Mouse (Mus musculus): ENCODE data around the gene Zfp365.

DNA sequence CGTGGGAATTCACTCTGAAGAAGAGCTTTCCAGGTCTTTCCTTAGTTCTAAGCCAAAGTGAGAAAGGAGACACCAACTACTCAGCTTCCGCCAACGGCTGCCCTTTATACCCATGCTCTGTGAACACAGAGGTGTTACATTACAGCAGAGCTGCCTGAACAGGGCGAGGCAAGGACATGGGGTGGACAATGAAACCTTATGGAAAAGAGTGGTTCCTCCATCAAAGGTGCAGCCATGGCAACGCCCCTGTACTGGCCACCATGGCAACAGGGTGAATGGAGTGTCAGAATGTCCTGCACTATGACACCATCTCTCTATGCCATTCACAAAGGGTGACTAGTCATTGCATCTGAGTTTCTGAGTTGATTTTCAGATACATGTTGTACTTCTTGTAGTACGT lies 61.4 kb downstream of the Zfp365 start:
- TF ChIP-seq POLR2A (IDR thresholded peaks at IDR 0.05; ENCODE audit: low read depth, low read length) (no peak), CTCF (conservative IDR thresholded peaks at IDR 0.05; ENCODE audit: insufficient read depth, insufficient read length, low read depth, low read length) (no peak)

Data from kidney, adult 2 months (tissue).